Mouse (Mus musculus) urinary bladder, postnatal 14 days (tissue): ENCODE measurements at regions not wholly inside any gene's neighbourhood (a gene's known extent, or its start where the extent isn't known, plus 50 kb on each side); places are given as distances from the start of the nearest gene placed in this dataset.

Source experiments
- DNase-seq: peaks from one replicate; pipeline ENCODE4 v3.0.0; 2021; ENCODE audit warnings: low spot score

DNA sequence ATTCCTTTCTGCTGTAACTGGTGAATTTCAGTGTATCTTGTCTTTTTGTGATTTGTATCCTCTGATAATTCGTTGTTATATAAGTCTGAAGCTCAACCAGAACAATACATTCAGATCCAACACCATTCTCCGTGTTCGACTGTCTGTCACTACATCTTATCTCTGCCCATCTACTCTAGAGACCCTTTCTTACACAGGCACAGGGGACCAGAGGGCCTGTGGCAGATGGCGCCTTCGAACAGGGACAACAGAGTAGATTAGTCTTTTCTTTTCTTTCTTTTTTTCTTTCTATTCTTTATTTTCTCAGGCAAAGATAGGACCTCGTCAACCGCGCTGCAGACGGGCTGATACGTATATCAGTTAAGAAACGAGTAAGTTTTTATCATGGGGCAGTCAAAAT lies 215.3 kb downstream of the Gm21294 start:
- peak; percentile 1 for DNase-seq
